In genomic region chr2:112332051-112332898, GRCm38 (mm10) we compare ENCODE assay signal across 22 mouse cellular contexts. TPM values are rescaled to one million over a fixed set of nuclear protein-coding genes. Genes with fewer than 3 reads are reported as not detected.
DNase-seq lines count a peak whose midpoint lies in the region; ATAC-seq and TF ChIP-seq lines count a peak whose summit lies in the region.
"Had no signal": no experiment of that assay in that cellular context is flagged by ENCODE, and none has a peak within 500 bp of the region (broad histone marks: within the 10 kb centered on the region; RNA-seq: fewer than 3 reads in every experiment).

No protein-coding gene starts in this region.

- 44% methylated on average over 4 of the region's 4 CpGs for WGBS in lung, postnatal 0 days
- WGBS in intestine, embryonic 14.5 days = 72% methylated on average over 4 of the region's 4 CpGs
- WGBS in intestine, embryonic 16.5 days = 67% methylated on average over 4 of the region's 4 CpGs
- 48% methylated on average over 4 of the region's 4 CpGs for WGBS in liver, embryonic 16.5 days (ENCODE audit: insufficient replicate concordance)

- ATAC-seq in lung, postnatal 0 days = no peak
- ATAC-seq in intestine, embryonic 14.5 days (replicated peaks; ENCODE audit: low FRiP score, low TSS enrichment, low read depth) = peak; percentile 63
- ATAC-seq in intestine, embryonic 16.5 days = peak; percentile 89
- peak; percentile 56; the same call in 1 of the 2 replicates for ATAC-seq in liver, embryonic 16.5 days (ENCODE audit: low read depth)
- ATAC-seq: forebrain, embryonic 15.5 days; midbrain, embryonic 15.5 days had no signal

- no peak overlapping the region for H3K9ac ChIP-seq in lung, postnatal 0 days (replicated peaks; ENCODE audit: low read depth)
- no peak overlapping the region for H3K9ac ChIP-seq in intestine, embryonic 14.5 days (ENCODE audit: low read length)
- no peak overlapping the region for H3K9ac ChIP-seq in intestine, embryonic 16.5 days (ENCODE audit: low read depth, low read length)
- no peak overlapping the region for H3K9ac ChIP-seq in liver, embryonic 16.5 days (ENCODE audit: low read depth, low read length)
- H3K9ac ChIP-seq: forebrain, embryonic 15.5 days; hindbrain, embryonic 15.5 days; midbrain, embryonic 15.5 days had no signal

- peak; percentile 28 for DNase-seq in lung, postnatal 0 days (ENCODE audit: low spot score)
- DNase-seq in lung, postnatal 10 days = no peak
- DNase-seq in intestine, embryonic 14.5 days (ENCODE audit: low spot score) = no peak
- DNase-seq in cerebellum, postnatal 14 days = no peak
- no peak for DNase-seq in thymus, postnatal 36 days
- DNase-seq: adrenal gland, adult 8-10 months; cerebellum, adult 9-11 months; embryo, embryonic 11 days; gastrocnemius, postnatal 25 days; heart, postnatal 4 days; kidney, adult 2 months; kidney, postnatal 25 days; lung, adult 18-20 months; right cerebral cortex, postnatal 4 days had no signal

- H3K4me3 ChIP-seq in lung, postnatal 0 days (ENCODE audit: low read depth, low read length) = no peak overlapping the region
- no peak overlapping the region for H3K4me3 ChIP-seq in intestine, embryonic 14.5 days (ENCODE audit: low read depth, low read length)
- H3K4me3 ChIP-seq in intestine, embryonic 16.5 days (ENCODE audit: low read length) = no peak overlapping the region
- no peak overlapping the region for H3K4me3 ChIP-seq in liver, embryonic 16.5 days (ENCODE audit: low read depth, low read length)
- H3K4me3 ChIP-seq: forebrain, embryonic 15.5 days; hindbrain, embryonic 15.5 days; left cerebral cortex, adult 2 months; limb, embryonic 10.5 days; midbrain, embryonic 15.5 days; myocyte had no signal

- TF ChIP-seq EP300 in lung, postnatal 0 days (IDR thresholded peaks at IDR 0.05) = no peak

- no peaks in the 10 kb centered on the region for H3K27me3 ChIP-seq in lung, postnatal 0 days (replicated peaks; ENCODE audit: insufficient read depth, low read length)
- no peaks in the 10 kb centered on the region for H3K27me3 ChIP-seq in intestine, embryonic 14.5 days (replicated peaks; ENCODE audit: control insufficient read depth, insufficient read depth, low read length)
- H3K27me3 ChIP-seq in intestine, embryonic 16.5 days (replicated peaks; ENCODE audit: control insufficient read depth, insufficient read depth, low read length) = no peaks in the 10 kb centered on the region
- H3K27me3 ChIP-seq in liver, embryonic 16.5 days (ENCODE audit: control insufficient read depth, insufficient read depth, low read depth, low read length) = no peaks in the 10 kb centered on the region
- H3K27me3 ChIP-seq: forebrain, embryonic 15.5 days; hindbrain, embryonic 15.5 days; midbrain, embryonic 15.5 days had no signal

- H3K4me1 ChIP-seq in lung, postnatal 0 days (ENCODE audit: insufficient read depth, low read depth, low read length) = no peaks in the 10 kb centered on the region
- H3K4me1 ChIP-seq in intestine, embryonic 14.5 days (replicated peaks; ENCODE audit: control insufficient read depth, insufficient read depth, low read length) = no peaks in the 10 kb centered on the region
- no peaks in the 10 kb centered on the region for H3K4me1 ChIP-seq in intestine, embryonic 16.5 days (ENCODE audit: control insufficient read depth, insufficient read depth, low read length)
- H3K4me1 ChIP-seq in liver, embryonic 16.5 days (ENCODE audit: control insufficient read depth, low read depth, low read length) = peaks cover 13% of the 10 kb centered on the region
- H3K4me1 ChIP-seq: forebrain, embryonic 15.5 days; hindbrain, embryonic 15.5 days; midbrain, embryonic 15.5 days had no signal

- H3K4me2 ChIP-seq in lung, postnatal 0 days (replicated peaks; ENCODE audit: low read depth, low read length) = no peak overlapping the region
- no peak overlapping the region for H3K4me2 ChIP-seq in intestine, embryonic 14.5 days (ENCODE audit: low read length)
- no peak overlapping the region for H3K4me2 ChIP-seq in intestine, embryonic 16.5 days (ENCODE audit: low read depth, low read length)
- no peak overlapping the region for H3K4me2 ChIP-seq in liver, embryonic 16.5 days (ENCODE audit: low read depth, low read length)
- H3K4me2 ChIP-seq: forebrain, embryonic 15.5 days; hindbrain, embryonic 15.5 days; midbrain, embryonic 15.5 days had no signal

- H3K9me3 ChIP-seq in lung, postnatal 0 days (ENCODE audit: low read length) = no peaks in the 10 kb centered on the region
- H3K9me3 ChIP-seq in intestine, embryonic 14.5 days (ENCODE audit: control insufficient read depth, low read length) = no peaks in the 10 kb centered on the region
- no peaks in the 10 kb centered on the region for H3K9me3 ChIP-seq in intestine, embryonic 16.5 days (ENCODE audit: control insufficient read depth, low read length)
- no peaks in the 10 kb centered on the region for H3K9me3 ChIP-seq in liver, embryonic 16.5 days (replicated peaks; ENCODE audit: control insufficient read depth, low read length)
- H3K9me3 ChIP-seq: forebrain, embryonic 15.5 days; hindbrain, embryonic 15.5 days; limb, embryonic 10.5 days; midbrain, embryonic 15.5 days had no signal

- no peak for TF ChIP-seq CTCF in lung, postnatal 0 days (IDR thresholded peaks at IDR 0.05)

- H3K36me3 ChIP-seq in lung, postnatal 0 days (ENCODE audit: insufficient read depth, low read length) = peaks cover 7% of the 10 kb centered on the region; the same call in 1 of the 2 replicates
- peaks cover 31% of the 10 kb centered on the region for H3K36me3 ChIP-seq in intestine, embryonic 14.5 days (ENCODE audit: control insufficient read depth, insufficient read depth, low read length)
- peaks cover 5% of the 10 kb centered on the region; the same call in 1 of the 2 replicates for H3K36me3 ChIP-seq in intestine, embryonic 16.5 days (ENCODE audit: control insufficient read depth, insufficient read depth, low read length)
- peaks cover 7% of the 10 kb centered on the region for H3K36me3 ChIP-seq in liver, embryonic 16.5 days (ENCODE audit: control insufficient read depth, insufficient read depth)
- H3K36me3 ChIP-seq: limb, embryonic 10.5 days had no signal

- H3K27ac ChIP-seq in lung, postnatal 0 days (ENCODE audit: low read length) = no peak overlapping the region
- no peak overlapping the region for H3K27ac ChIP-seq in intestine, embryonic 14.5 days (ENCODE audit: low read depth)
- H3K27ac ChIP-seq in intestine, embryonic 16.5 days (ENCODE audit: low read length) = no peak overlapping the region
- no peak overlapping the region for H3K27ac ChIP-seq in liver, embryonic 16.5 days (ENCODE audit: low read length)
- H3K27ac ChIP-seq: forebrain, embryonic 15.5 days; hindbrain, embryonic 15.5 days; left cerebral cortex, adult 2 months; limb, embryonic 10.5 days; midbrain, embryonic 15.5 days had no signal

RNA-seq across cellular contexts. Expression of gene Emc4, which starts 35.6 kb away (rescaled TPM):
- 120 and 138 TPM in 2 replicates for polyA plus RNA-seq in lung, postnatal 0 days (2015; fragmentation: Nextera tagmentation; extraction: Ambion mirVana)
- polyA plus RNA-seq in intestine, embryonic 14.5 days (2014; fragmentation: Nextera tagmentation; extraction: Ambion mirVana) = 96.7 and 105 TPM in 2 replicates
- 113 and 118 TPM in 2 replicates for polyA plus RNA-seq in intestine, embryonic 16.5 days (2015; fragmentation: Nextera tagmentation; extraction: Ambion mirVana)
- polyA plus RNA-seq in liver, embryonic 16.5 days (2015; fragmentation: Nextera tagmentation; extraction: Ambion mirVana) = 40.0 and 40.7 TPM in 2 replicates

RNA-seq across cellular contexts. Expression of gene Katnbl1, which starts 46.7 kb away (rescaled TPM):
- 22.3 and 24.4 TPM in 2 replicates for polyA plus RNA-seq in lung, postnatal 0 days (2015; fragmentation: Nextera tagmentation; extraction: Ambion mirVana)
- 41.3 and 44.9 TPM in 2 replicates for polyA plus RNA-seq in intestine, embryonic 14.5 days (2014; fragmentation: Nextera tagmentation; extraction: Ambion mirVana)
- 31.9 and 33.9 TPM in 2 replicates for polyA plus RNA-seq in intestine, embryonic 16.5 days (2015; fragmentation: Nextera tagmentation; extraction: Ambion mirVana)
- 14.4 and 17.1 TPM in 2 replicates for polyA plus RNA-seq in liver, embryonic 16.5 days (2015; fragmentation: Nextera tagmentation; extraction: Ambion mirVana)
